Mouse (Mus musculus): ENCODE measurements around the gene Pilra. TPM values are rescaled to one million over a fixed set of nuclear protein-coding genes. Genes with fewer than 3 reads are reported as not detected.
A peak's percentile ranks its signal among the peaks of the same experiment; 100 is the strongest.

The Pilra gene
- polyA plus RNA-seq, 1 experiment from 2014 or later = 4.7 TPM

GRCm38 (mm10) chr5:137777267-137777845 is 58.7 kb downstream of the Pilra start:
- 65% methylated on average over 7 of the region's 7 CpGs for WGBS (ENCODE audit: insufficient replicate concordance)
- ATAC-seq (ENCODE audit: insufficient read depth) = no peak
- peaks cover 59% of the 10 kb centered on the region for H3K4me1 ChIP-seq (replicated peaks)

DNA sequence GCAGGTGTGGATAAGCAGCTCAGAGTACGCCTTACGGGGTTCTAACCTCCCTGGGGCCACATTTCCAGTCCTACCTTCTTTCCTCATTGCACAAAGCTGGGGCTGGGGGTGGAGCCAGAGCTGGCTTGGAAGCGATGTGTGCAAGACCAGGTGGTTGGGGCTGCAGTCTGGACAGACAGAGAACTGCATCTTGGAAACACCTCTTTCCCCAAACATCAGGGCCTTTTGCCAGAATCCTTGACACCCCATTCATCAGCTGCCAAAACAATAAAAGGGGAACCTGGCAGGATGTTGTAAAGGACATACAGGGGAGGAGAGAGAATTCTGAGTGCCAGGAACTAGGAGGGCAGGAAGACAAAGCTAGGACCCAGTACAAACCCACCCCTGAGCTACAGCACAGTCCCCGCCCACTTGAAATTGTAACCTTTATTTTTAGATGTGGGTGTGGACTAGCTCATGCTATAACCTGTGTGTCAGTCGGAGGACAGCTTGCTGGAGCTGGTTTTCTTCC is 59.6 kb downstream of the Pilra start:
- no peak overlapping the region for H3K9ac ChIP-seq
- H3K36me3 ChIP-seq (replicated peaks) = peaks cover 16% of the 10 kb centered on the region
- H3K27ac ChIP-seq (replicated peaks) = peak overlapping the region; percentile 60
- 19% methylated on average over 5 of the region's 5 CpGs for WGBS (ENCODE audit: insufficient replicate concordance)
- no peaks in the 10 kb centered on the region for H3K27me3 ChIP-seq
- H3K9me3 ChIP-seq (replicated peaks) = no peaks in the 10 kb centered on the region
- H3K4me2 ChIP-seq = peak overlapping the region; percentile 27; the same call in 1 of the 2 replicates
- no peak overlapping the region for H3K4me3 ChIP-seq (replicated peaks)
- no peak for ATAC-seq (ENCODE audit: insufficient read depth)
- H3K4me1 ChIP-seq (replicated peaks) = peaks cover 57% of the 10 kb centered on the region

More at GRCm38 (mm10) chr5:137777267-137777845, 58.7 kb downstream of the Pilra start:
- H3K27ac ChIP-seq (replicated peaks) = no peak overlapping the region
- no peak overlapping the region for H3K4me2 ChIP-seq
- no peak overlapping the region for H3K4me3 ChIP-seq (replicated peaks)
- peaks cover 25% of the 10 kb centered on the region for H3K36me3 ChIP-seq (replicated peaks)
- H3K27me3 ChIP-seq = no peaks in the 10 kb centered on the region
- no peaks in the 10 kb centered on the region for H3K9me3 ChIP-seq (replicated peaks)
- H3K9ac ChIP-seq = no peak overlapping the region

DNA sequence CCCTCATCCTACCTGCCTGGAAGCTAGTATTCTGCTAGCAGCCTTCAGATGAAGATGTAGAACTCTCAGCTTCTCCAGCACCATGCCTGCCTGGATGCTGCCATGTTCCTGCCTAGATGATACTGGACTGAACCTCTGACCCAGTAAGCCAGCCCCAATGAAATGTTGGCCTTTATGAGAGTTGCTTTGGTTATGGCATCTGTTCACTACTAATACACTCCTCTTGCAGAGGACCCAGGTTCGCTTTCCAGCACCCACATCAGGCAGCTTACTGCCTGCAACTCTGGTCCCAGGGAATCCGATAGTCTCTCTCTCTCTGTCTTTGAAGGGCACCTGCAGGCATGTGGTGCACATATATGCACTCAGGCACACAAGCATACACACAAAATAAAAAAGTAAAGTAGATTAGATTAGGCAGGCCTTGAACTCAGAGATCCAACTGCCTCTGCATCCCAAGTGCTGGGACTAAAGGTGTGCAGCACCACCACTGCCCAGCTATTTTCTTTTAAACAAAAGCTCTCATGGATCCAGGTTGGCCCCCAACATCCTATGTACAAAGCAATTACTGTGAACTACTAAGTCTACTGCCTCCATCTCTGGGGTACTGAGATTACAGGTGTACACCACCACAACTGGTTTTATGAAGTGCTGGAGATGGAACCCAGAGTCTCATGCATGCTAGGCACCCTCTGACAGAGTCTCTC is 60.3 kb downstream of the Pilra start:
- Histone ChIP-seq H3K27ac (replicated peaks) (peak overlapping the region; percentile 60), H3K27me3 (no peaks in the 10 kb centered on the region), H3K4me2 (no peak overlapping the region), H3K9ac (no peak overlapping the region), H3K4me1 (replicated peaks) (peaks cover 55% of the 10 kb centered on the region), H3K9me3 (replicated peaks) (no peaks in the 10 kb centered on the region), H3K36me3 (replicated peaks) (peaks cover 9% of the 10 kb centered on the region), H3K4me3 (replicated peaks) (no peak overlapping the region)
- WGBS (ENCODE audit: insufficient replicate concordance) = 83% methylated on average over 2 of the region's 2 CpGs
- ATAC-seq (ENCODE audit: insufficient read depth) = no peak

DNA sequence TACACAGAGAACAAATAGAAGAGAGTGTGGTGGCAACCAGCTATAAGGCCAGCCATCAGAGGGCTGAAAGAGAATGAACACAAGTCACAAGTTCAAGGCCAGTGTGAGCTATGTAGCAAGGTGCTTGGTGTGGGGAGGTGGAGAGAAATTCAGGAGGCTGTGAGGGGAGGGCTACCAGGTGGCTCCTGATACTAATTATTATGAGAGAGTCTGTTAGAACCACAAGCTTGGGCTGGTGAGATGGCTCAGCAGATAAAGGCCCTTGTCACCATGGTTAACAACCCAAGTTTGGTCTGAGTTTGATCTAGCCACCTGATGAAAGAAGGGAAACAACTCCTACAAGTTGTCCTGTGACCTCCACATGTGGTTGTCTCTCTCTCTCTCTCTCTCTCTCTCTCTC is 63.3 kb downstream of the Pilra start:
- no peak overlapping the region for H3K9ac ChIP-seq
- H3K36me3 ChIP-seq (replicated peaks) = no peaks in the 10 kb centered on the region
- H3K27ac ChIP-seq (replicated peaks) = no peak overlapping the region
- H3K27me3 ChIP-seq = no peaks in the 10 kb centered on the region
- no peak overlapping the region for H3K4me2 ChIP-seq
- no peak overlapping the region for H3K4me3 ChIP-seq (replicated peaks)
- H3K9me3 ChIP-seq (replicated peaks) = no peaks in the 10 kb centered on the region
- H3K4me1 ChIP-seq (replicated peaks) = peaks cover 35% of the 10 kb centered on the region
- ATAC-seq (ENCODE audit: insufficient read depth) = no peak

Other genes starting within 250 kb of the Pilra start
- gene Mospd3, start 235.2 kb downstream of the Pilra start, polyA plus RNA-seq (2015; fragmentation: Nextera tagmentation; extraction: Ambion mirVana) = 29.7 and 31.7 TPM in 2 replicates
- gene Pcolce, start 222.5 kb downstream of the Pilra start, polyA plus RNA-seq (2015; fragmentation: Nextera tagmentation; extraction: Ambion mirVana) = 16.6 and 17.4 TPM in 2 replicates
- gene Fbxo24, start 207.3 kb downstream of the Pilra start, polyA plus RNA-seq (2015; fragmentation: Nextera tagmentation; extraction: Ambion mirVana) = not detected in 2 replicates
- gene Lrch4, start 207.2 kb downstream of the Pilra start, polyA plus RNA-seq (2015; fragmentation: Nextera tagmentation; extraction: Ambion mirVana) = 25.7 and 26.4 TPM in 2 replicates
- 6.0 and 7.8 TPM in 2 replicates for gene Gm20605, start 207.1 kb downstream of the Pilra start, polyA plus RNA-seq (2015; fragmentation: Nextera tagmentation; extraction: Ambion mirVana)
- gene Sap25, start 194.9 kb downstream of the Pilra start, polyA plus RNA-seq (2015; fragmentation: Nextera tagmentation; extraction: Ambion mirVana) = 3.6 and 4.6 TPM in 2 replicates
- 0.07 TPM in 1 of 2 replicates, not detected in the other for gene Irs3, start 190.6 kb downstream of the Pilra start, polyA plus RNA-seq (2015; fragmentation: Nextera tagmentation; extraction: Ambion mirVana)
- 35.3 and 35.6 TPM in 2 replicates for gene Agfg2, start 151.6 kb downstream of the Pilra start, polyA plus RNA-seq (2015; fragmentation: Nextera tagmentation; extraction: Ambion mirVana)
- gene Nyap1, start 94.7 kb downstream of the Pilra start, polyA plus RNA-seq (2015; fragmentation: Nextera tagmentation; extraction: Ambion mirVana) = 0.21 and 0.39 TPM in 2 replicates
- 68.8 and 75.1 TPM in 2 replicates for gene Tsc22d4, start 90.6 kb downstream of the Pilra start, polyA plus RNA-seq (2015; fragmentation: Nextera tagmentation; extraction: Ambion mirVana)
- gene Ppp1r35, start 57.4 kb downstream of the Pilra start, polyA plus RNA-seq (2015; fragmentation: Nextera tagmentation; extraction: Ambion mirVana) = 21.0 and 21.3 TPM in 2 replicates
- 4.0 and 5.0 TPM in 2 replicates for gene Mepce, start 48.6 kb downstream of the Pilra start, polyA plus RNA-seq (2015; fragmentation: Nextera tagmentation; extraction: Ambion mirVana)
- 3.2 and 3.3 TPM in 2 replicates for gene Zcwpw1, start 48.5 kb downstream of the Pilra start, polyA plus RNA-seq (2015; fragmentation: Nextera tagmentation; extraction: Ambion mirVana)
- 4.9 and 5.7 TPM in 2 replicates for gene Pilrb1, start 21.8 kb upstream of the Pilra start, polyA plus RNA-seq (2015; fragmentation: Nextera tagmentation; extraction: Ambion mirVana)
- 5.2 and 6.4 TPM in 2 replicates for gene Pilrb2, start 35.5 kb upstream of the Pilra start, polyA plus RNA-seq (2015; fragmentation: Nextera tagmentation; extraction: Ambion mirVana)
- 5.0 and 5.2 TPM in 2 replicates for gene Cyp3a13, start 85.3 kb upstream of the Pilra start, polyA plus RNA-seq (2015; fragmentation: Nextera tagmentation; extraction: Ambion mirVana)
- not detected in 2 replicates for gene Gjc3, start 126.8 kb upstream of the Pilra start, polyA plus RNA-seq (2015; fragmentation: Nextera tagmentation; extraction: Ambion mirVana)
- gene Azgp1, start 145.2 kb upstream of the Pilra start, polyA plus RNA-seq (2015; fragmentation: Nextera tagmentation; extraction: Ambion mirVana) = 14.4 and 31.0 TPM in 2 replicates
- gene Smok3a, start 185.0 kb upstream of the Pilra start, polyA plus RNA-seq (2015; fragmentation: Nextera tagmentation; extraction: Ambion mirVana) = not detected in 2 replicates
- gene Smok3b, start 185.1 kb upstream of the Pilra start, polyA plus RNA-seq (2015; fragmentation: Nextera tagmentation; extraction: Ambion mirVana) = not detected in 2 replicates
- gene Smok3c, start 216.9 kb upstream of the Pilra start, polyA plus RNA-seq (2015; fragmentation: Nextera tagmentation; extraction: Ambion mirVana) = not detected in 2 replicates
- 3.7 and 3.8 TPM in 2 replicates for gene Zkscan1, start 248.8 kb upstream of the Pilra start, polyA plus RNA-seq (2015; fragmentation: Nextera tagmentation; extraction: Ambion mirVana)